Mouse (Mus musculus): ENCODE results near the gene Rora. TPM values are rescaled to one million over a fixed set of nuclear protein-coding genes. Genes with fewer than 3 reads are reported as not detected.

The Rora gene
- polyA plus RNA-seq, 1 experiment from 2014 or later, result 3.8 TPM

DNA sequence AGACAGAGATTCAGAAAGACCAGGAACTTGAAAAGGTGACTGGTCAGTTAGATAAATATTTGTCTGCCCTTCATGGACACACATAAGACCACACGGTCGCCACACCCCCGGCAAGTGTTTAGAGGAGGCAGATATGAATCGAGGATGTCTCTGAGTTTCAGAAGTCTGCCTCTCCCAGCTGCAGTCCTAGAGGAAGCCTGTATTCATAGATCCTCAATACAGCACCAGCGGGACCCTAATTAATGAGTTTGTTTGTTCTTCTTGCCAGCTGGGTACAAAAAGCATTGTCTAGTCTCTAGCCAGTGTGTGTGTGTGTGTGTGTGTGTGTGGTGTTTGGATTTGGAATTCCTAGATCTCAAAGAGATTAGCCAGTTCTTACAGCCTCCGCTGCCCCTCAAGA, 228.3 kb downstream of the Rora start:
- no peaks in the 10 kb centered on the region for H3K36me3 ChIP-seq (ENCODE audit: control insufficient read depth, insufficient read depth, low read length)
- H3K4me3 ChIP-seq (ENCODE audit: low read depth, low read length), result no peak overlapping the region
- no peaks in the 10 kb centered on the region for H3K27me3 ChIP-seq (ENCODE audit: control insufficient read depth, insufficient read depth, low read length)
- no peaks in the 10 kb centered on the region for H3K4me1 ChIP-seq (replicated peaks; ENCODE audit: control insufficient read depth, insufficient read depth, low read length)
- ATAC-seq (ENCODE audit: low FRiP score) (peak; percentile 30; the same call in 1 of the 2 replicates), DNase-seq (ENCODE audit: low spot score) (peak; percentile 45)
- no peaks in the 10 kb centered on the region for H3K9me3 ChIP-seq (ENCODE audit: control insufficient read depth, low read length)
- no peak overlapping the region for H3K9ac ChIP-seq (ENCODE audit: low read depth, low read length)
- H3K27ac ChIP-seq (ENCODE audit: low read depth, low read length), result no peak overlapping the region
- H3K4me2 ChIP-seq (replicated peaks; ENCODE audit: low read depth, low read length), result no peak overlapping the region
- WGBS, result 33% methylated on average over 6 of the region's 6 CpGs

DNA sequence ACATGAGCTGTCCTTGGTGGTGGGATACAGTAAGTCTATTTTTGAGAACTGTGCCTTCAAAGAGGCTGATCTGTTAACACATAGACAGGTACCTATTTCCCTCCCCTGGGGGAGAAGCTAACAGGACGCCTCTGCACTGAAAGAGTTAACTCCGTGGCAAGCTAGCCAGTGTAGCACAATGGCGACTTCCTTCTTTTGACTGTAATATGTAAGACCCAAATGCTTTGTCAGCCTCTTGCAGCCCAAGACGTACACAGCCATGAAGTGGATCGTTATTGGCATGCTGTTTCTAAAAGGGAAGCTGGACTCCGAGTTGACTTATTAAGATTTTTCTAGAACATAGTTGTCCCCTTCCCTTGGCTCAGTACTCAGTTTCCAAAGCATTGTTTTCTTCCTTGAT, 229.4 kb downstream of the Rora start:
- H3K4me1 ChIP-seq (replicated peaks; ENCODE audit: control insufficient read depth, insufficient read depth, low read length), result no peaks in the 10 kb centered on the region
- no peak for DNase-seq (ENCODE audit: low spot score)
- 62% methylated on average over 6 of the region's 6 CpGs for WGBS
- no peaks in the 10 kb centered on the region for H3K27me3 ChIP-seq (ENCODE audit: control insufficient read depth, insufficient read depth, low read length)
- no peak overlapping the region for H3K27ac ChIP-seq (ENCODE audit: low read depth, low read length)
- no peak overlapping the region for H3K4me2 ChIP-seq (replicated peaks; ENCODE audit: low read depth, low read length)
- no peak overlapping the region for H3K4me3 ChIP-seq (ENCODE audit: low read depth, low read length)
- no peak overlapping the region for H3K9ac ChIP-seq (ENCODE audit: low read depth, low read length)
- H3K36me3 ChIP-seq (ENCODE audit: control insufficient read depth, insufficient read depth, low read length), result no peaks in the 10 kb centered on the region
- H3K9me3 ChIP-seq (ENCODE audit: control insufficient read depth, low read length), result no peaks in the 10 kb centered on the region
- no peak for ATAC-seq (ENCODE audit: low FRiP score)

DNA sequence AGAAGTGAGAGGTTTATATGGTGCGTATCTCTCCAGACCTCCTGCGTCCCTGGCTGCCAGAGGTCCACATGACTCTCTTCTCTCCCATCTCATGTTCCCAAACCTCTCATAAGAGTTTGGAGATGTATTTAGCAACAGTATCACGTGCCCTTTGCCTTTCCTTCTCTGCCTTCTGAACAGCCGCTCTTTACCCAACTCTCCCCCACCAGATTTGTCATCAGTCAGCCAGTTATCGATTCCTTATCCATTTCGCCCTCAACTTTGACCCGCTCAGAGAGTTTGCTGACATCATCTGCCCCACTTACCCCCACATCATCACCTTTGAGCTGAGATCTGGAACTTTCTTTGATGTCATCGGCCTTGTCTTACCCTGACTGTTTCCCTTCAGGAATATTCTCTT, 230.1 kb downstream of the Rora start:
- H3K36me3 ChIP-seq (ENCODE audit: control insufficient read depth, insufficient read depth, low read length), result no peaks in the 10 kb centered on the region
- DNase-seq (ENCODE audit: low spot score) (no peak), ATAC-seq (ENCODE audit: low FRiP score) (no peak)
- H3K9me3 ChIP-seq (ENCODE audit: control insufficient read depth, low read length), result no peaks in the 10 kb centered on the region
- H3K9ac ChIP-seq (ENCODE audit: low read depth, low read length), result no peak overlapping the region
- 88% methylated on average over 8 of the region's 8 CpGs for WGBS
- H3K4me3 ChIP-seq (ENCODE audit: low read depth, low read length), result no peak overlapping the region
- no peak overlapping the region for H3K4me2 ChIP-seq (replicated peaks; ENCODE audit: low read depth, low read length)
- no peaks in the 10 kb centered on the region for H3K27me3 ChIP-seq (ENCODE audit: control insufficient read depth, insufficient read depth, low read length)
- no peaks in the 10 kb centered on the region for H3K4me1 ChIP-seq (replicated peaks; ENCODE audit: control insufficient read depth, insufficient read depth, low read length)
- H3K27ac ChIP-seq (ENCODE audit: low read depth, low read length), result no peak overlapping the region

DNA sequence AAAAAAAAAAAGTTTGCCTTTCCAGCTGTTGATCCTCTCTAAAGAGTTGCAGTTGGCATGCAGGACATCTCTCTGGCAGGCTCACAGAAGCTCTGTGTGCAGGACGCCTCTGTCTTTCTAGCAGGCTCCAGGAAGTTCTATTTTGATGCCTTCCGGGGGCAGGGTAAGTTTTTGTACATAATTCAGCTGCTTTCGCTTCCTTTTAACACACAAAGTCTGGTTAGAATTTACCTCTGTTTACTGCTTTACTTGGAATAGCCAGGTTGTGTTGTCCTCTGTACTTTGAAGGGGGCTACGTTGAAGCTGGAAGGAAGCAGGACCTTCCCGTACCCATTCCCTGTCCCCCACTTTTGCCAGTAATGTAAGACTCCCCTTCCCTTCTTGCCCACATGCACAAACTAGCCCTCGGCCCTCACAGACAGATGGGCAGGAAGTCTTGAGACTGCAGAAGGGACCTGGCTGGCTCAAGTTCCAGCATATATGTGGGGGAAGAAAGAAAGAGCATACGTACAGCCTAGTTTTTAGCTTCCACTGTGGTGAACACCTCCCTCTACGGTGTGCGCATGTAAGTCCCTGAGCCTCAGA, 231.0 kb downstream of the Rora start:
- H3K4me1 ChIP-seq (replicated peaks; ENCODE audit: control insufficient read depth, insufficient read depth, low read length), result no peaks in the 10 kb centered on the region

DNA sequence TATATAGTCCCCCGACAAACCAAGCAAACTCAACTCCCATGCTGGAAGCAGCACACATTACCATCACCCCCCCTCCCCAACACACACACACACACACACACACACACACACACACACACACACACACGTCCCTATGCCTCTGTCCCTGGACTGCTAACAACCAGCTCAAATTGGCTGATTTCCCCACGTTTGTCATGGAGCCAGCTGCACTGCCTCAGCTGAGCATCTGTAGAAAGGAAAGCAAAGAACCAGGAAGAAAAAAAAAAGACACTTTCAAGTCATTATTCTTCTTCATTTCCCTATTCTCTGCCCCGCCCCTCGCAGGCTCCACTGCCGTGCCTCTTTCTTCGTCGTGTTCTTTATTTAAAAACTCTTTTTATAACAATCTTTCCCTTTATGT, 235.1 kb downstream of the Rora start:
- H3K4me1 ChIP-seq (replicated peaks; ENCODE audit: control insufficient read depth, insufficient read depth, low read length), result no peaks in the 10 kb centered on the region
- no peaks in the 10 kb centered on the region for H3K36me3 ChIP-seq (ENCODE audit: control insufficient read depth, insufficient read depth, low read length)
- no peaks in the 10 kb centered on the region for H3K9me3 ChIP-seq (ENCODE audit: control insufficient read depth, low read length)
- ATAC-seq (ENCODE audit: low FRiP score) (no peak), DNase-seq (ENCODE audit: low spot score) (no peak)
- no peak overlapping the region for H3K4me2 ChIP-seq (replicated peaks; ENCODE audit: low read depth, low read length)
- no peaks in the 10 kb centered on the region for H3K27me3 ChIP-seq (ENCODE audit: control insufficient read depth, insufficient read depth, low read length)
- H3K27ac ChIP-seq (ENCODE audit: low read depth, low read length), result no peak overlapping the region
- no peak overlapping the region for H3K9ac ChIP-seq (ENCODE audit: low read depth, low read length)
- no peak overlapping the region for H3K4me3 ChIP-seq (ENCODE audit: low read depth, low read length)
- WGBS, result 66% methylated on average over 8 of the region's 8 CpGs

More for the DNA sequence above, 231.0 kb downstream of the Rora start:
- 83% methylated on average over 9 of the region's 9 CpGs for whole genome bisulfite sequencing
- Histone ChIP-seq H3K9ac (ENCODE audit: low read depth, low read length) (no peak overlapping the region), H3K27me3 (ENCODE audit: control insufficient read depth, insufficient read depth, low read length) (no peaks in the 10 kb centered on the region), H3K4me2 (replicated peaks; ENCODE audit: low read depth, low read length) (no peak overlapping the region), H3K9me3 (ENCODE audit: control insufficient read depth, low read length) (no peaks in the 10 kb centered on the region), H3K27ac (ENCODE audit: low read depth, low read length) (no peak overlapping the region), H3K36me3 (ENCODE audit: control insufficient read depth, insufficient read depth, low read length) (no peaks in the 10 kb centered on the region), H3K4me3 (ENCODE audit: low read depth, low read length) (no peak overlapping the region)
- DNase-seq (ENCODE audit: low spot score), result no peak
- no peak for ATAC-seq (ENCODE audit: low FRiP score)

DNA sequence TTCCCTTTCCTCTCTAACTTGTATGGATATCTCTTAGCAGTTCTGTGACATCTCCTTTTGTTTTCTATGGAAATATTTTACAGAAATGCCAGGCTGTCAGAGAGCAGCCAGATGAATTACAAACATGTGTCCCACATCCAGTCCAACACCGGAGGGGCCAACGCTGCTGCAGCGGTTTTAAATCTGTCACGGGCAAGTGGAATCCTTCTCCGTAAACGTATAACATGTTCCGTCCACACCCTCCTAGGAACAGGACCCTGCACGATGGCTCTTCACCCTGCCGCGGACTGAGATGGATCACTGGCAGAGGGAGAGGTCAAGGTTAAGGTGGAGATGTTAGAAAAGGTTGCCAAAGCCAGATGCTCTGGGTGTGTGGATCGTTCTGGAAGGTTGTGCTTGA, 237.8 kb downstream of the Rora start:
- ATAC-seq (ENCODE audit: low FRiP score), result no peak
- no peak overlapping the region for H3K4me2 ChIP-seq (replicated peaks; ENCODE audit: low read depth, low read length)
- H3K27ac ChIP-seq (ENCODE audit: low read depth, low read length), result no peak overlapping the region
- no peaks in the 10 kb centered on the region for H3K36me3 ChIP-seq (ENCODE audit: control insufficient read depth, insufficient read depth, low read length)
- H3K4me3 ChIP-seq (ENCODE audit: low read depth, low read length), result no peak overlapping the region
- H3K27me3 ChIP-seq (ENCODE audit: control insufficient read depth, insufficient read depth, low read length), result no peaks in the 10 kb centered on the region
- no peaks in the 10 kb centered on the region for H3K9me3 ChIP-seq (ENCODE audit: control insufficient read depth, low read length)
- no peak overlapping the region for H3K9ac ChIP-seq (ENCODE audit: low read depth, low read length)
- DNase-seq (ENCODE audit: low spot score), result no peak
- no peaks in the 10 kb centered on the region for H3K4me1 ChIP-seq (replicated peaks; ENCODE audit: control insufficient read depth, insufficient read depth, low read length)
- 77% methylated on average over 11 of the region's 11 CpGs for WGBS

DNA sequence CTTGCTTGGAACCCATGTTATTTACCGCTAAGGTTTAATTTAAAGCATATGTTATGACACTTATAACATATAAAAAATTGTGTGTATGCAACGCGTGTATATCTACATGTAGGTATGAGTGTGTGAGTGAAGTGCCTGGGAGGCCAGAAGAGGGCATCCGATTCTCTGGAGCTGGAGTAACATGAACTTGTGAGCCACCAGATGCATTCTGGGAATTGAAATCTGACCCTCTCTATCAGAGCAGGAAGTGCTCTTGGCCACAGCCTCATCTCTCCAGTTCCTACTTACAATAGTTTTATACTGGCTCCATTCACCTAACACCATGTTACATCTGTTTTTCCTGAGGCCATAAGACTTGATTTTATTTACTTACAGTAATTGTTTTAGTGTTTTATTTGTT, 238.8 kb downstream of the Rora start:
- Histone ChIP-seq H3K4me3 (ENCODE audit: low read depth, low read length) (no peak overlapping the region), H3K27me3 (ENCODE audit: control insufficient read depth, insufficient read depth, low read length) (no peaks in the 10 kb centered on the region), H3K27ac (ENCODE audit: low read depth, low read length) (no peak overlapping the region), H3K36me3 (ENCODE audit: control insufficient read depth, insufficient read depth, low read length) (no peaks in the 10 kb centered on the region), H3K9me3 (ENCODE audit: control insufficient read depth, low read length) (no peaks in the 10 kb centered on the region), H3K4me1 (replicated peaks; ENCODE audit: control insufficient read depth, insufficient read depth, low read length) (no peaks in the 10 kb centered on the region), H3K9ac (ENCODE audit: low read depth, low read length) (no peak overlapping the region), H3K4me2 (replicated peaks; ENCODE audit: low read depth, low read length) (no peak overlapping the region)
- WGBS, result 92% methylated on average over 4 of the region's 4 CpGs
- ATAC-seq (ENCODE audit: low FRiP score) (no peak), DNase-seq (ENCODE audit: low spot score) (no peak)

DNA sequence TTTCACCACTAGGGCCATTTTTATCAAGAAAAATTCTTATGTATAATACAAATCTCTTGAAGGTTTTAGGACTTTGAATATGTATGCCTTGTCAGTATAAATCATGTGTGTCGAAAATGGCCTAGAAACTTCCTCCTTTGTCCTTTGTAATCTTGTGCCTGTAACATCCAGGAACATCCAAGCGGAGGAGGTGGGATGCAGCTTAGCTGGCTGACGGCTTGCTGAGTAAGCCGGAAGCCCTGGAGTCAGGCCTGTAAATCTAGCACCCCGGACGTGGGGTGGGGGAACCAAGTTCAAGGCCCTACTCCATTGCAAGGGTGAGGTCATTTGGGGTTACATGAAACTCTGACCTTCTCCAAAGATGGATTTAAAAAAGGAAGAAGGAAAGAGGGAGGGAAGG, 239.3 kb downstream of the Rora start:
- Histone ChIP-seq H3K36me3 (ENCODE audit: control insufficient read depth, insufficient read depth, low read length) (no peaks in the 10 kb centered on the region), H3K9ac (ENCODE audit: low read depth, low read length) (no peak overlapping the region), H3K4me1 (replicated peaks; ENCODE audit: control insufficient read depth, insufficient read depth, low read length) (no peaks in the 10 kb centered on the region), H3K4me2 (replicated peaks; ENCODE audit: low read depth, low read length) (no peak overlapping the region), H3K9me3 (ENCODE audit: control insufficient read depth, low read length) (no peaks in the 10 kb centered on the region), H3K27me3 (ENCODE audit: control insufficient read depth, insufficient read depth, low read length) (no peaks in the 10 kb centered on the region), H3K4me3 (ENCODE audit: low read depth, low read length) (no peak overlapping the region), H3K27ac (ENCODE audit: low read depth, low read length) (no peak overlapping the region)
- ATAC-seq (ENCODE audit: low FRiP score), result no peak
- WGBS, result 88% methylated on average over 6 of the region's 6 CpGs
- DNase-seq (ENCODE audit: low spot score), result no peak

DNA sequence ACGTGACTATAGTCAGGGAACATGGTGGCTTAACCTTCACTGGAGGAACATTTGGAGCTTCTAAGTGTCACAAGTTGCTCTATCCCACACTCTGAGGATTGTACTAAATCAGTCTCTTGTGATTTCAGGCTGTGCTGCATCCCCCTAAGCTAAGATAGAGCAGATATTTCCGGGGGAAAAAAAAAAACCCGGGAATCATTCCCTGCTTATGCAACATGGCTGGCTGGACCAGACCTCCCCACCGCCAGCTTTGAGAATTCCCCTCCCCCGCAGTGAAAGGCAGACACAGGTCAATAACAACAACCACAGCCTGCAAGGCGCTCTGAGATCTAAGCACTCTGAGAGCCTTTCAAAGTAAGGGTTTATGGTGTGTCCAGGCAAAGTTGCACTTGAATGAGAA, 244.7 kb downstream of the Rora start:
- H3K4me2 ChIP-seq (replicated peaks; ENCODE audit: low read depth, low read length), result no peak overlapping the region
- no peak for ATAC-seq (ENCODE audit: low FRiP score)
- H3K27me3 ChIP-seq (ENCODE audit: control insufficient read depth, insufficient read depth, low read length), result no peaks in the 10 kb centered on the region
- no peak overlapping the region for H3K9ac ChIP-seq (ENCODE audit: low read depth, low read length)
- no peak overlapping the region for H3K27ac ChIP-seq (ENCODE audit: low read depth, low read length)
- no peak for DNase-seq (ENCODE audit: low spot score)
- no peaks in the 10 kb centered on the region for H3K4me1 ChIP-seq (replicated peaks; ENCODE audit: control insufficient read depth, insufficient read depth, low read length)
- 79% methylated on average over 6 of the region's 6 CpGs for WGBS
- no peaks in the 10 kb centered on the region for H3K36me3 ChIP-seq (ENCODE audit: control insufficient read depth, insufficient read depth, low read length)
- no peaks in the 10 kb centered on the region for H3K9me3 ChIP-seq (ENCODE audit: control insufficient read depth, low read length)
- no peak overlapping the region for H3K4me3 ChIP-seq (ENCODE audit: low read depth, low read length)
